Mouse (Mus musculus) urinary bladder, postnatal 4 days (tissue): ENCODE data around the gene March10.

Experiments
- DNase-seq, 2 experiments: peaks; one replicate each; pipeline ENCODE4 v3.0.0; 2021 to 2022; ENCODE audit warnings: low spot score in 2 of 2

The March10 gene

GRCm38 (mm10) chr11:105312972-105313632 lies 143.4 kb downstream of the March10 start:
- no peak for DNase-seq

GRCm38 (mm10) chr11:105312311-105312942 lies 144.1 kb downstream of the March10 start:
- no peak for DNase-seq

DNA sequence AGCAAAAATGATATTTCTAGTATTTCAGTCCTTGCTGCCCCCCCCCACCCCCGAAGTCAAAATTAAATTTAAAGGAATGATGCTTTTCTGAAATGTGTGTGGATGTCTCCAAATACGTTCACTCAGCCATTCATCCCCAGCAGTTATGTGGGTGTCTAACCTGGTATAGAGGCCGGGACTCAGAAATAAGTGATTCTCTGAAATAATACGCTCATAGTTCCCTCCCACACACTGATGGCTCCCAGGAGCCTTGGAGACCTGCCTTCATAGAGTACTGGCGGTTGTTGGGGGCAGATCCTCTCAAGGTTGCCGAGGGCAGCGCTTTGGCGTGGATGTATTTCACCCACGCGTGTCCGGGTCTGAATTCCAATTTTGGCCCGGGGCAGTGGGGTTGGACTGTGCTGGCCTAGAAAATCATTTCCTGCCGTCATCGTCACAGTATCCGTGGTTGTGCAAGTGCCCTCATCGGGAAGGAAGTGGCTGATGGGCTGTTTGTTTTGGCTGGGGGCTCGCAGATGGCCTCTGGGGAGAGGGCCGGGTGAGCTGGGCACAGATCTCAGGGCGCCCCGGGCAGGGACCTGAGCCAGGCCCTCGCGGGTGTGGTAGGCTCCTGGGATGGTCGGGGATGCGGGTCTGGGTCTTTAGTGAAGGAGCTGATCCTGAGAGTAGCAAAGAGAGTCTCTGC lies 145.1 kb downstream of the March10 start:
- DNase-seq: no peak
